Mouse (Mus musculus): ENCODE results near the gene Prkg1.

- TF ChIP-seq CTCF (IDR thresholded peaks at IDR 0.05; ENCODE audit: control insufficient read depth, insufficient read depth, insufficient replicate concordance, low read depth, low read length) (no peak), POLR2A (IDR thresholded peaks at IDR 0.05; ENCODE audit: control insufficient read depth, low read depth, low read length) (no peak)
Measured at GRCm38 (mm10) chr19:31514490-31514889, 250.3 kb downstream of the Prkg1 start.
